Mouse (Mus musculus) CH12.LX (cell line): ENCODE results near the gene Camkk1. TPM values are rescaled to one million over a fixed set of nuclear protein-coding genes. Genes with fewer than 3 reads are reported as not detected.

Experiments used
- DNase-seq: peaks from one replicate; pipeline ENCODE4 v3.0.0-alpha.2; 2013; ENCODE audit errors: extremely low read depth
- H3K27ac ChIP-seq: 2 replicates; pipeline ENCODE4 v1.5.1; 2012; ENCODE audit warnings: low read depth, mild to moderate bottlenecking, control low read depth, moderate library complexity; ENCODE audit not compliant: insufficient read depth
- H3K27me3 ChIP-seq: replicated peaks from 2 replicates; pipeline ENCODE3; 2012; ENCODE audit warnings: inconsistent platforms
- H3K36me3 ChIP-seq, 2 experiments: replicated peaks in 1 of 2; 2 replicates each; pipeline versions ENCODE3 to v1.6.1; 2012; ENCODE audit warnings: inconsistent platforms in 1 of 2, low read length in 1 of 2, mild to moderate bottlenecking in 1 of 2, mixed read lengths in 1 of 2, moderate library complexity in 1 of 2; ENCODE audit not compliant: control insufficient read depth in 1 of 2, insufficient read depth in 1 of 2
- H3K4me1 ChIP-seq, 2 experiments: 2 replicates each; pipeline ENCODE4 v1.6.1; 2012; ENCODE audit warnings: inconsistent platforms in 1 of 2, moderate library complexity in 1 of 2; ENCODE audit not compliant: insufficient read depth in 2 of 2, control insufficient read depth in 1 of 2
- H3K4me2 ChIP-seq: 2 replicates; pipeline ENCODE4 v1.6.1; 2012; ENCODE audit warnings: low read depth, mild to moderate bottlenecking, control low read depth; ENCODE audit not compliant: poor library complexity, insufficient read depth, severe bottlenecking
- H3K4me3 ChIP-seq, 3 experiments: fragments of 150-350 bp in 1 of 3; sonication (generic) in 1 of 3; replicated peaks in 1 of 3; 2 replicates each; pipeline versions ENCODE3 to v1.5.1; 2011 to 2012; ENCODE audit warnings: low read depth in 2 of 3, low read length in 2 of 3, mild to moderate bottlenecking in 2 of 3, moderate library complexity in 2 of 3, control low read depth in 1 of 3, improper control_type of control experiment in 1 of 3, inconsistent platforms in 1 of 3, mixed read lengths in 1 of 3; ENCODE audit not compliant: poor library complexity in 1 of 3
- H3K79me2 ChIP-seq: replicated peaks from 2 replicates; pipeline ENCODE4 v1.6.1; 2012; ENCODE audit warnings: mild to moderate bottlenecking, moderate library complexity; ENCODE audit not compliant: control insufficient read depth, poor library complexity, insufficient read depth, severe bottlenecking; ENCODE audit errors: extremely low read depth
- H3K9ac ChIP-seq: 2 replicates; pipeline ENCODE4 v1.6.1; 2012; ENCODE audit warnings: low read depth, mild to moderate bottlenecking, control low read depth, moderate library complexity; ENCODE audit not compliant: insufficient read depth
- H3K9me3 ChIP-seq: replicated peaks from 2 replicates; pipeline ENCODE3; 2012; ENCODE audit warnings: low read length, inconsistent platforms, mixed read lengths
- CHD1 ChIP-seq: IDR thresholded peaks from 2 replicates; pipeline ENCODE4 v1.6.1; 2012; ENCODE audit warnings: low read depth, low read length, improper control_type of control experiment, inconsistent platforms
- CHD2 ChIP-seq: IDR thresholded peaks from 2 replicates; pipeline ENCODE4 v1.6.1; 2011; ENCODE audit warnings: low read length, improper control_type of control experiment
- CTCF ChIP-seq, 2 experiments: IDR thresholded peaks in 1 of 2; conservative IDR thresholded peaks in 1 of 2; 2 replicates each; pipeline ENCODE4 v1.5.1; 2011 to 2012; ENCODE audit warnings: low read depth in 2 of 2, low read length in 2 of 2, improper control_type of control experiment in 1 of 2, inconsistent platforms in 1 of 2, mild to moderate bottlenecking in 1 of 2, moderate library complexity in 1 of 2
- E2F4 ChIP-seq: IDR thresholded peaks from 2 replicates; pipeline ENCODE4 v1.6.1; 2011; ENCODE audit warnings: low read depth, low read length, improper control_type of control experiment; ENCODE audit not compliant: insufficient replicate concordance
- ELF1 ChIP-seq: IDR thresholded peaks from 2 replicates; pipeline ENCODE4 v1.6.1; 2014; ENCODE audit warnings: low read depth, mild to moderate bottlenecking, inconsistent platforms, low read length, improper control_type of control experiment
- EP300 ChIP-seq: IDR thresholded peaks from 2 replicates; pipeline ENCODE4 v1.6.1; 2011; ENCODE audit warnings: low read length, improper control_type of control experiment
- ETS1 ChIP-seq: conservative IDR thresholded peaks from 2 replicates; pipeline ENCODE4 v1.6.1; 2012; ENCODE audit warnings: low read depth, mild to moderate bottlenecking, inconsistent platforms, low read length, improper control_type of control experiment, moderate library complexity
- GABPA ChIP-seq: IDR thresholded peaks from 2 replicates; pipeline ENCODE4 v1.6.1; 2012; ENCODE audit warnings: low read depth, low read length, improper control_type of control experiment, inconsistent platforms; ENCODE audit not compliant: insufficient replicate concordance
- JUND ChIP-seq: conservative IDR thresholded peaks from 2 replicates; pipeline ENCODE4 v1.6.1; 2011; ENCODE audit warnings: low read depth, low read length, improper control_type of control experiment
- KAT2A ChIP-seq: IDR thresholded peaks from 2 replicates; pipeline ENCODE4 v1.6.1; 2012; ENCODE audit warnings: low read length, improper control_type of control experiment, inconsistent platforms; ENCODE audit not compliant: insufficient replicate concordance
- MAFK ChIP-seq: IDR thresholded peaks from 2 replicates; pipeline ENCODE4 v1.6.1; 2011; ENCODE audit warnings: low read length, improper control_type of control experiment; ENCODE audit not compliant: insufficient replicate concordance
- MXI1 ChIP-seq: IDR thresholded peaks from 2 replicates; pipeline ENCODE4 v1.6.1; 2011; ENCODE audit warnings: mild to moderate bottlenecking, low read depth, low read length, improper control_type of control experiment
- MYC ChIP-seq: IDR thresholded peaks from 2 replicates; pipeline ENCODE4 v1.6.1; 2011; ENCODE audit warnings: low read depth, mild to moderate bottlenecking, improper control_type of control experiment, low read length
- RCOR1 ChIP-seq: conservative IDR thresholded peaks from 2 replicates; pipeline ENCODE4 v1.6.1; 2012; ENCODE audit warnings: low read depth, mild to moderate bottlenecking, inconsistent platforms, low read length, improper control_type of control experiment
- SIN3A ChIP-seq: IDR thresholded peaks from 2 replicates; pipeline ENCODE4 v1.6.1; 2012; ENCODE audit warnings: low read length, improper control_type of control experiment, inconsistent platforms
- TCF12 ChIP-seq: IDR thresholded peaks from 2 replicates; pipeline ENCODE4 v1.6.1; 2014; ENCODE audit warnings: low read depth, mild to moderate bottlenecking, inconsistent platforms, low read length, improper control_type of control experiment
- UBTF ChIP-seq: IDR thresholded peaks from 2 replicates; pipeline ENCODE4 v1.6.1; 2012; ENCODE audit warnings: low read depth, mild to moderate bottlenecking, inconsistent platforms, low read length, improper control_type of control experiment, moderate library complexity
- ZKSCAN1 ChIP-seq: IDR thresholded peaks from 2 replicates; pipeline ENCODE4 v1.6.1; 2012; ENCODE audit warnings: low read depth, inconsistent platforms, low read length, improper control_type of control experiment, borderline replicate concordance
- dilution Hi-C: fragments of 300-500 bp; cut with MboI; formaldehyde crosslinking; loops from 2 replicates; pipeline ENCODE4 v1.14.3; 2020; ENCODE audit warnings: low sequenced_read_pairs; ENCODE audit not compliant: extremely low pct_unique_long_range_greater_than_20kb, extremely low pct_ligation_motif_present
- in situ Hi-C: fragments of 300-500 bp; cut with MboI; formaldehyde crosslinking; loops from 3 replicates; pipeline ENCODE4 v1.14.3; 2019; ENCODE audit warnings: low sequenced_read_pairs, low pct_ligation_motif_present, low pct_unique_long_range_greater_than_20kb, mixed read lengths
- polyA plus RNA-seq: library from polyadenylated mRNA; unstranded; fragments of >175 nt; gene quantifications from 2 replicates; pipeline ENCODE4 v1.2.1, GENCODE M21; 2012; ENCODE audit warnings: low read depth; ENCODE audit not compliant: insufficient read length
- total RNA-seq, 2 experiments: library from RNA; depleted of rRNA; stranded (reverse); fragments of 300-350 nt in 1 of 2; fragments of >200 nt in 1 of 2; gene quantifications; 2 replicates each; pipeline ENCODE4 v1.2.3; 2012 to 2014

The Camkk1 gene
- total and polyA plus RNA-seq, 3 experiments: 5.0 to 9.1 (median 5.1) TPM

DNA sequence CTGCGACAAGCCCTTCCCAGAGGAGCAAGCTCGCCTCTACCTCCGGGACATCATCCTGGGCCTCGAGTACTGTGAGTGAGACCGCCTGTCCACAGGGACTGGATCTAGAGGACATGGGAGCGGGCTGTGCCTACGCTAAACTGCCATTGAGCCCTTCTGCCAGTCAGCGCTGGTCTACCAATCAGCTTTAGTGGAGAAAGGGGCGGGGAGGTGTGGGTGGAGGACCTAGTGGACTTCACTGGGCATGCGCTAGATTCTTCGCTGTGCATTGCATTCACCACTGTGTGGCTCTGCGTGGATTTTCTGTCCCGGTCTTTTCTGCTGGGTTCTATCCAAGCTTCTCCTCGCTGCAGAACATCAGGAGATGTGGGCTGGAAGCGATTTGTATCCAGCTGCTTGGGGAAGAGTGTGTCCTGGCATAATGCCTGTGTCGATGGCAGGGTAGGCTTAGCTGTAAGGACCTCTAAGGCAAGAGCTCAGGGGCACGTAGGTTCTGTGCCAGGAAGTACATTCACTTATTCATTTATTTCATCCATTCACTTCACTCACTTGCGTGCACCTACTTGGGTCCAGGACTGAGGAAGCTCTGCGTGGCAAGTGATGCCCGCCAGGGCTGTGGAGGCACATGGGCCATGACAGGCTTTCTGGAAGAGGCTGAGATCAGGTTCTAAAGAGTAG lies 12.2 kb downstream of the Camkk1 start:
- H3K4me3 ChIP-seq: no peak overlapping the region
- H3K9ac ChIP-seq: no peak overlapping the region
- no peaks in the 10 kb centered on the region for H3K27me3 ChIP-seq
- peaks cover 21 to 76% of the 10 kb centered on the region in 2 experiments for H3K36me3 ChIP-seq
- H3K9me3 ChIP-seq: no peaks in the 10 kb centered on the region
- dilution Hi-C loops (no loop called here), in situ Hi-C loops (no loop called here)
- no peak overlapping the region for H3K27ac ChIP-seq
- TF ChIP-seq ELF1 (no peak), UBTF (no peak), CHD2 (no peak), GABPA (no peak), CTCF (conservative IDR thresholded peaks at IDR 0.05 in 1 of 2, IDR thresholded peaks at IDR 0.05 in 1 of 2; ENCODE audit: low read depth in 2 of 2, low read length in 2 of 2) (no peak), RCOR1 (no peak)
- no peak for DNase-seq
- H3K4me1 ChIP-seq: peaks cover under 1 to 10% of the 10 kb centered on the region in 2 experiments; a peak in 2 of 4 replicates
- no peaks in the 10 kb centered on the region for H3K79me2 ChIP-seq
- no peak overlapping the region for H3K4me2 ChIP-seq

DNA sequence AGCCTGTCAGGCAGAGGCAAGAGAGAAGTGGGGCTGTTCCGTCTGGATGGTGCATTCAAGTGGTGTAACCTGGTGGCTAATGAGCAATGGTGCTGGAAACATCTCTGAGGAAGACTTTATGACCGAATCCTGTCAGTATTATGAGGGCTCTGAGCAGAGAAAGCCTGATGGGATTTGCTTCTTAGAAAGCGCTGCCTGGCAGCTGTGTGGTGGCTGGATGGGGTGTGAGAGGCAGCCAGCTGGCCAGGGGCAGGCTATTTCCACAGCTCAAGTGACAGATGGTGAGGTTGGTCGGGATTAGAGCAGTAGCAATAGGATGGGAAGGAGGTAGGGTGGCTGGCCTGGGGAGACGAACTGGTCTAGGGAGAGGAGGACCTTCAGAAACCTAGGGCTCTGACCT lies 12.7 kb downstream of the Camkk1 start:
- Histone ChIP-seq H3K9me3 (no peaks in the 10 kb centered on the region), H3K4me2 (no peak overlapping the region), H3K27me3 (no peaks in the 10 kb centered on the region), H3K27ac (no peak overlapping the region), H3K79me2 (no peaks in the 10 kb centered on the region), H3K9ac (no peak overlapping the region), H3K4me1 (peaks cover 6 to 16% of the 10 kb centered on the region in 2 experiments; a peak in 3 of 4 replicates), H3K36me3 (peaks cover 21 to 76% of the 10 kb centered on the region in 2 experiments), H3K4me3 (no peak overlapping the region)
- no peak for TF ChIP-seq MAFK
- TF ChIP-seq RCOR1: no peak
- TF ChIP-seq ETS1: no peak
- TF ChIP-seq MXI1: no peak
- no peak for TF ChIP-seq JUND
- TF ChIP-seq EP300: no peak
- no peak for TF ChIP-seq CHD2
- no peak for TF ChIP-seq CHD1
- no peak for TF ChIP-seq UBTF
- no peak for TF ChIP-seq E2F4
- no peak for TF ChIP-seq KAT2A
- TF ChIP-seq MYC: no peak
- no peak for TF ChIP-seq TCF12
- TF ChIP-seq SIN3A: no peak
- TF ChIP-seq ZKSCAN1: no peak
- dilution Hi-C loops: no loop called here
- in situ Hi-C loops: no loop called here
- no peak for DNase-seq
